Mouse (Mus musculus): ENCODE results near the gene Gm17606. TPM values are rescaled to one million over a fixed set of nuclear protein-coding genes. Genes with fewer than 3 reads are reported as not detected.

The Gm17606 gene
- total and polyA plus RNA-seq, 3 experiments, result 2.5 TPM; not detected in 2

GRCm38 (mm10) chr14:54616226-54616825 lies 24.4 kb upstream of the Gm17606 start:
- Histone ChIP-seq H3K9me3 (replicated peaks; ENCODE audit: low read length) (peaks cover 3% of the 10 kb centered on the region), H3K9ac (ENCODE audit: insufficient read depth, low read depth) (no peak overlapping the region), H3K4me3 (replicated peaks in 1 of 3; ENCODE audit: low read depth in 2 of 3, low read length in 2 of 3, poor library complexity in 1 of 3) (no peak overlapping the region), H3K27me3 (replicated peaks) (no peaks in the 10 kb centered on the region), H3K27ac (ENCODE audit: insufficient read depth, low read depth) (no peak overlapping the region), H3K4me1 (ENCODE audit: control insufficient read depth in 1 of 2, insufficient read depth in 2 of 2) (peaks cover 5 to 13% of the 10 kb centered on the region in 2 experiments; a peak in 3 of 4 replicates), H3K79me2 (replicated peaks; ENCODE audit: control insufficient read depth, extremely low read depth, insufficient read depth, poor library complexity, severe bottlenecking) (peaks cover 18% of the 10 kb centered on the region), H3K36me3 (replicated peaks in 1 of 2; ENCODE audit: control insufficient read depth in 1 of 2, insufficient read depth in 1 of 2, low read length in 1 of 2) (peaks cover 36 to 43% of the 10 kb centered on the region in 2 experiments), H3K4me2 (ENCODE audit: insufficient read depth, low read depth, poor library complexity, severe bottlenecking) (peak overlapping the region; percentile 30)
- dilution Hi-C loops (cut with MboI; ENCODE audit: extremely low pct_ligation_motif_present, extremely low pct_unique_long_range_greater_than_20kb, low sequenced_read_pairs) (no loop called here), in situ Hi-C loops (cut with MboI; ENCODE audit: low pct_ligation_motif_present, low pct_unique_long_range_greater_than_20kb, low sequenced_read_pairs) (no loop called here)
- no peak for TF ChIP-seq PAX5 (IDR thresholded peaks at IDR 0.05; ENCODE audit: low read length)
- no peak for TF ChIP-seq TBP (conservative IDR thresholded peaks at IDR 0.05; ENCODE audit: low read depth, low read length)
- no peak for DNase-seq (ENCODE audit: extremely low read depth)

- Histone ChIP-seq H3K27ac (ENCODE audit: insufficient read depth, low read depth) (peak overlapping the region; percentile 40; the same call in 1 of the 2 replicates), H3K4me2 (ENCODE audit: insufficient read depth, low read depth, poor library complexity, severe bottlenecking) (peak overlapping the region; percentile 30), H3K4me3 (replicated peaks in 1 of 3; ENCODE audit: low read depth in 2 of 3, low read length in 2 of 3, poor library complexity in 1 of 3) (peak overlapping the region; percentile 93 to 97 (median 93)), H3K79me2 (replicated peaks; ENCODE audit: control insufficient read depth, extremely low read depth, insufficient read depth, poor library complexity, severe bottlenecking) (peaks cover 18% of the 10 kb centered on the region), H3K4me1 (ENCODE audit: control insufficient read depth in 1 of 2, insufficient read depth in 2 of 2) (peaks cover 5 to 13% of the 10 kb centered on the region in 2 experiments; a peak in 3 of 4 replicates), H3K36me3 (replicated peaks in 1 of 2; ENCODE audit: control insufficient read depth in 1 of 2, insufficient read depth in 1 of 2, low read length in 1 of 2) (peaks cover 31 to 36% of the 10 kb centered on the region in 2 experiments), H3K27me3 (replicated peaks) (no peaks in the 10 kb centered on the region), H3K9ac (ENCODE audit: insufficient read depth, low read depth) (peak overlapping the region; percentile 96), H3K9me3 (replicated peaks; ENCODE audit: low read length) (peaks cover 3% of the 10 kb centered on the region)
- TF ChIP-seq CHD1 (IDR thresholded peaks at IDR 0.05; ENCODE audit: low read depth, low read length) (no peak), USF1 (IDR thresholded peaks at IDR 0.05; ENCODE audit: low read depth, low read length) (no peak), MAX (IDR thresholded peaks at IDR 0.05; ENCODE audit: low read length) (0 out of 2 replicates have a peak, but pooled peaks have one; percentile 24), CTCF (conservative IDR thresholded peaks at IDR 0.05 in 1 of 2, IDR thresholded peaks at IDR 0.05 in 1 of 2; ENCODE audit: low read depth in 2 of 2, low read length in 2 of 2) (peak; percentile 35 to 37; a peak in 3 of 4 replicates)
- peak; percentile 45 for DNase-seq (ENCODE audit: extremely low read depth)
- in situ Hi-C loops (cut with MboI; ENCODE audit: low pct_ligation_motif_present, low pct_unique_long_range_greater_than_20kb, low sequenced_read_pairs) (no loop called here), dilution Hi-C loops (cut with MboI; ENCODE audit: extremely low pct_ligation_motif_present, extremely low pct_unique_long_range_greater_than_20kb, low sequenced_read_pairs) (no loop called here)
Observed at GRCm38 (mm10) chr14:54617152-54617896, 23.4 kb upstream of the Gm17606 start.

GRCm38 (mm10) chr14:54617897-54618365 lies 22.8 kb upstream of the Gm17606 start, which contains the start of gene Psmb5:
Gene Psmb5, minus strand, starts transcription at chr14:54618022.
- peak within 1 kb of the TSS; percentile 93 to 97 (median 93) for H3K4me3 ChIP-seq (replicated peaks in 1 of 3; ENCODE audit: low read depth in 2 of 3, low read length in 2 of 3, poor library complexity in 1 of 3)
- H3K9me3 ChIP-seq (replicated peaks; ENCODE audit: low read length), result peaks cover 3% of the 10 kb centered on the region
- dilution Hi-C loops (cut with MboI; ENCODE audit: extremely low pct_ligation_motif_present, extremely low pct_unique_long_range_greater_than_20kb, low sequenced_read_pairs) (no loop called here), in situ Hi-C loops (cut with MboI; ENCODE audit: low pct_ligation_motif_present, low pct_unique_long_range_greater_than_20kb, low sequenced_read_pairs) (no loop called here)
- peaks cover 26 to 30% of the 10 kb centered on the region in 2 experiments for H3K36me3 ChIP-seq (replicated peaks in 1 of 2; ENCODE audit: control insufficient read depth in 1 of 2, insufficient read depth in 1 of 2, low read length in 1 of 2)
- DNase-seq (ENCODE audit: extremely low read depth), result peak; percentile 92
- H3K27me3 ChIP-seq (replicated peaks), result no peaks in the 10 kb centered on the region
- H3K4me1 ChIP-seq (ENCODE audit: control insufficient read depth in 1 of 2, insufficient read depth in 2 of 2), result peaks cover 5 to 13% of the 10 kb centered on the region in 2 experiments; a peak in 3 of 4 replicates
- TF ChIP-seq TCF12 (IDR thresholded peaks at IDR 0.05; ENCODE audit: low read depth, low read length), result peak; percentile 70; the same call in 1 of the 2 replicates
- no peak for TF ChIP-seq ZKSCAN1 (IDR thresholded peaks at IDR 0.05; ENCODE audit: borderline replicate concordance, low read depth, low read length)
- no peak for TF ChIP-seq MEF2A (IDR thresholded peaks at IDR 0.05; ENCODE audit: borderline replicate concordance, low read depth, low read length)
- peak; percentile 72 for TF ChIP-seq ELF1 (IDR thresholded peaks at IDR 0.05; ENCODE audit: low read depth, low read length)
- TF ChIP-seq RCOR1 (conservative IDR thresholded peaks at IDR 0.05; ENCODE audit: low read depth, low read length), result peak; percentile 99
- peak; percentile 80 for TF ChIP-seq POLR2A (IDR thresholded peaks at IDR 0.05; ENCODE audit: low read depth, low read length)
- TF ChIP-seq CHD2 (IDR thresholded peaks at IDR 0.05; ENCODE audit: low read length), result peak; percentile 50
- TF ChIP-seq E2F4 (IDR thresholded peaks at IDR 0.05; ENCODE audit: insufficient replicate concordance, low read depth, low read length), result no peak
- TF ChIP-seq ZMIZ1 (IDR thresholded peaks at IDR 0.05; ENCODE audit: low read depth, low read length), result peak; percentile 76; the same call in 1 of the 2 replicates
- peak; percentile 92; the same call in 1 of the 2 replicates for TF ChIP-seq KAT2A (IDR thresholded peaks at IDR 0.05; ENCODE audit: insufficient replicate concordance, low read length)
- TF ChIP-seq SIN3A (IDR thresholded peaks at IDR 0.05; ENCODE audit: low read length), result peak; percentile 55; the same call in 1 of the 2 replicates
- TF ChIP-seq MAZ (IDR thresholded peaks at IDR 0.05; ENCODE audit: low read depth, low read length), result no peak
- TF ChIP-seq POLR2AphosphoS2 (IDR thresholded peaks at IDR 0.05; ENCODE audit: low read depth, low read length), result no peak
- TF ChIP-seq NELFE (IDR thresholded peaks at IDR 0.05; ENCODE audit: low read depth, low read length), result peak; percentile 80
- peak; percentile 92 for TF ChIP-seq HCFC1 (IDR thresholded peaks at IDR 0.05; ENCODE audit: low read depth, low read length)
- peak; percentile 54; the same call in 1 of the 2 replicates for TF ChIP-seq TBP (conservative IDR thresholded peaks at IDR 0.05; ENCODE audit: low read depth, low read length)
- peak; percentile 86 for TF ChIP-seq NRF1 (IDR thresholded peaks at IDR 0.05; ENCODE audit: low read depth, low read length)
- H3K79me2 ChIP-seq (replicated peaks; ENCODE audit: control insufficient read depth, extremely low read depth, insufficient read depth, poor library complexity, severe bottlenecking), result peaks cover 18% of the 10 kb centered on the region
- peak within 1 kb of the TSS; percentile 42 for H3K4me2 ChIP-seq (ENCODE audit: insufficient read depth, low read depth, poor library complexity, severe bottlenecking)
- H3K27ac ChIP-seq (ENCODE audit: insufficient read depth, low read depth), result peak within 1 kb of the TSS; percentile 40; the same call in 1 of the 2 replicates
- H3K9ac ChIP-seq (ENCODE audit: insufficient read depth, low read depth), result peak within 1 kb of the TSS; percentile 96

Data from CH12.LX (cell line).